Mouse (Mus musculus) neural tube, embryonic 13.5 days (tissue): ENCODE measurements around the gene Tnrc6c. TPM values are rescaled to one million over a fixed set of nuclear protein-coding genes. Genes with fewer than 3 reads are reported as not detected.

ENCODE experiments used
- ATAC-seq: fragments of 200-750 bp; cut with Nextera tagmentation; 2 replicates; pipeline ENCODE4 v1.8.0; 2017; ENCODE audit warnings: low read depth, mild to moderate bottlenecking, moderate TSS enrichment, moderate library complexity
- H3K27ac ChIP-seq: fragments of 300-500 bp; sonication (generic); replicated peaks from 2 replicates; pipeline ENCODE4 v1.5.1; 2015; ENCODE audit warnings: moderate library complexity, mild to moderate bottlenecking, inconsistent platforms
- H3K27me3 ChIP-seq: fragments of 300-500 bp; sonication (generic); 2 replicates; pipeline ENCODE4 v1.6.1; 2015; ENCODE audit warnings: mild to moderate bottlenecking, inconsistent platforms
- H3K36me3 ChIP-seq: fragments of 300-500 bp; sonication (generic); 2 replicates; pipeline ENCODE4 v1.6.1; 2015; ENCODE audit warnings: mild to moderate bottlenecking, inconsistent platforms
- H3K4me1 ChIP-seq: fragments of 300-500 bp; sonication (generic); replicated peaks from 2 replicates; pipeline ENCODE4 v1.6.1; 2015; ENCODE audit warnings: inconsistent platforms
- H3K4me2 ChIP-seq: fragments of 300-500 bp; sonication (generic); 2 replicates; pipeline ENCODE4 v1.6.1; 2015; ENCODE audit warnings: inconsistent platforms, mild to moderate bottlenecking, moderate library complexity
- H3K4me3 ChIP-seq: fragments of 300-500 bp; sonication (generic); 2 replicates; pipeline ENCODE4 v1.5.1; 2015; ENCODE audit warnings: mild to moderate bottlenecking, inconsistent platforms
- H3K9ac ChIP-seq: fragments of 300-500 bp; sonication (generic); 2 replicates; pipeline ENCODE4 v1.6.1; 2015; ENCODE audit warnings: moderate library complexity, mild to moderate bottlenecking, inconsistent platforms
- H3K9me3 ChIP-seq: fragments of 300-500 bp; sonication (generic); 2 replicates; pipeline ENCODE4 v1.6.1; 2016; ENCODE audit warnings: inconsistent platforms
- WGBS: fragments of 180-500 bp; shearing (Covaris S2); methylation state at CpG from one replicate; pipeline ENCODE4 v1.1.7; 2015; 5-methylcytosine and 5-hydroxymethylcytosine counted together
- polyA plus RNA-seq: library from polyadenylated mRNA; unstranded; fragments of >200 nt; fragmentation: Nextera tagmentation; extraction: Ambion mirVana; gene quantifications from 2 replicates; pipeline ENCODE4 v1.2.1, GENCODE M21; 2015

The Tnrc6c gene
- polyA plus RNA-seq, 1 experiment from 2014 or later = 26.5 TPM

DNA sequence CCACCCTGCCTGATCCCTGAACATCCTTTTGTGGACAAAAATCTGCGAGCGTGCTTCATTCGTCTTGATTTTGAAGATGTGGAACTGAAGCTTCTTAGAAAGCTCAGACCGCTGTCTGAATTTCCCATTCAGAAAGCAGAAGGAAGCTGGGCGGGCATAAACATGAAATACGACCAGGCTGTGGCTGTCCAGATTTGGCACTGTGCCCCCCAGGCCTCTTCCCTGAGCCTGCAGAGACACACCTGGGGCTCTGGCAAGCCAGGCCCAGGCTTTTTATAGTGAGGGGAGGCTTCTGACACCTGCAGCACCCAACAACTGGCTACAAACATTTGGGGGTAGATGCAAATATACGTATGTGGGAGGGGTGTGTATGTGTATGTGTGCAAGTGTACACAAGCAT is 35.3 kb upstream of the Tnrc6c start:
- ATAC-seq = no peak

DNA sequence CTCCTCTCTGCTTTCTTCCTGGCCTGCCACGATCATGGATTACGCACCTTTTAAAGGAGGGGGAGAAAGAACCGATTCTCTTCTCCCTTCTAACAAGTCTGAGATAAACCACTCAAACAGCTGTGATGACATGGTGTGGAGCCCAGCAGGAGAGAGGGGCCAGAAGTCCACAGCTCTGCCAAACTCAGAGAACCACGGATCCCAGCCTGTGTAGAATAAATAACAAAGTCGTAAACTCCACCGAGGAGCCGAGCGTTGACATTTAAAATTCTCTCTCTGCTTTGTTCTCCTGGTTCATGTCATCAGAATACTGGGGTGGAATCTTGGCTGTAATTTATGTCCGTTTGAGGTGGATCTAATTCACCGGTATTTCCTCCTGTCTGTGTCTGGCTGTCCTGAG is 34.5 kb upstream of the Tnrc6c start:
- Histone ChIP-seq H3K36me3 (no peaks in the 10 kb centered on the region), H3K27me3 (peaks cover 21% of the 10 kb centered on the region; the same call in 1 of the 2 replicates), H3K4me3 (no peak overlapping the region), H3K4me2 (peak overlapping the region; percentile 26; the same call in 1 of the 2 replicates), H3K4me1 (peaks cover 43% of the 10 kb centered on the region), H3K27ac (peak overlapping the region; percentile 88), H3K9me3 (no peaks in the 10 kb centered on the region), H3K9ac (peak overlapping the region; percentile 17; the same call in 1 of the 2 replicates)
- ATAC-seq = no peak
- WGBS = 32% methylated on average over 10 of the region's 10 CpGs

More for the DNA sequence above, 35.3 kb upstream of the Tnrc6c start:
- 33% methylated on average over 7 of the region's 7 CpGs for WGBS
- Histone ChIP-seq H3K27ac (peak overlapping the region; percentile 88), H3K36me3 (no peaks in the 10 kb centered on the region), H3K9me3 (no peaks in the 10 kb centered on the region), H3K4me3 (no peak overlapping the region), H3K27me3 (peaks cover 26% of the 10 kb centered on the region; the same call in 1 of the 2 replicates), H3K9ac (peak overlapping the region; percentile 41; the same call in 1 of the 2 replicates), H3K4me1 (peaks cover 47% of the 10 kb centered on the region), H3K4me2 (peak overlapping the region; percentile 43)

DNA sequence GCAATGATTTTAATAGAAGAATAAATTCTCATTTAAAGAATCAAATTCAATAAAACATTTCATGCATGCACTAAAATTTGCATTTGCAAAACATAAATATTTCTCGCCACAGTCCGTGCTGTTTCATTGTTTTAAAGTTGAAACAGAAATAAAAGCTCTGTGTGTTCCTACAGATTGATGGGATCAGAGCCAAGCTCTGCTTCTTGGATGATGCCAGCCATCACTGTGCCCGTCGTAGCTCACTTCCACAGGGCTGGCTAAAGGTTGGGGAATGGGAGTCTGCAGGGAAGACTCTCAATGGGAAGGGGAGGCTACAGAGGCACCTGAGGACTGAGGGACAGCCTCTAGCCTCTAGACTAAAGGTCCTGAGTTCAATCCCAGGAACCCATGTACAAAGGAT is 28.9 kb upstream of the Tnrc6c start:
- Histone ChIP-seq H3K4me2 (no peak overlapping the region), H3K9ac (no peak overlapping the region), H3K27ac (no peak overlapping the region), H3K4me3 (no peak overlapping the region), H3K4me1 (peaks cover 35% of the 10 kb centered on the region), H3K9me3 (no peaks in the 10 kb centered on the region), H3K27me3 (no peaks in the 10 kb centered on the region; the same call in 1 of the 2 replicates), H3K36me3 (no peaks in the 10 kb centered on the region)
- WGBS = 53% methylated on average over 4 of the region's 4 CpGs
- ATAC-seq = no peak

DNA sequence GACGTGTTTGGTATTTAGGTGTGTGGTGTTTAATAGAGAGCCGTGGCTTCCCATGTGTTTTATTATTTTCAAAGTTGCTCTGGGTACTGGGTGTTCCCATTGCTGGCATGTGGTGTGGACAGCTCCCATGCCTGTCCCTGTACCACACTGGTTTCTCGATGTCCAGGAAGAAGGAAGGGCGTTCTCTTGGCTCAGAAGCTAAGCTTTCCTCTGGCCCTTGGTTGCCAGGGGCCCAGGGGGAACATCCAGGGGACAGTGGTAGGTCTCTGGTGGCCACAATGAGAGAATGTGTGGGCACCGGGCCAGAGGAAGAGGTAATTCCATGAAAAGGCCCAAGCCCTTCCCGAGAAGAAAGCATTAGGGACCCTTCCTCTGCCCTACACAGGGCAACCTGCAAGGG is 27.5 kb upstream of the Tnrc6c start:
- 0 out of 2 replicates have a peak, but pooled peaks have one; percentile 12 for ATAC-seq
- H3K27ac ChIP-seq = peak overlapping the region; percentile 94
- H3K36me3 ChIP-seq = no peaks in the 10 kb centered on the region
- H3K4me1 ChIP-seq = peaks cover 35% of the 10 kb centered on the region
- H3K9me3 ChIP-seq = no peaks in the 10 kb centered on the region
- H3K4me2 ChIP-seq = no peak overlapping the region
- H3K4me3 ChIP-seq = no peak overlapping the region
- peak overlapping the region; percentile 62 for H3K9ac ChIP-seq
- no peaks in the 10 kb centered on the region; the same call in 1 of the 2 replicates for H3K27me3 ChIP-seq
- 57% methylated on average over 6 of the region's 6 CpGs for WGBS

DNA sequence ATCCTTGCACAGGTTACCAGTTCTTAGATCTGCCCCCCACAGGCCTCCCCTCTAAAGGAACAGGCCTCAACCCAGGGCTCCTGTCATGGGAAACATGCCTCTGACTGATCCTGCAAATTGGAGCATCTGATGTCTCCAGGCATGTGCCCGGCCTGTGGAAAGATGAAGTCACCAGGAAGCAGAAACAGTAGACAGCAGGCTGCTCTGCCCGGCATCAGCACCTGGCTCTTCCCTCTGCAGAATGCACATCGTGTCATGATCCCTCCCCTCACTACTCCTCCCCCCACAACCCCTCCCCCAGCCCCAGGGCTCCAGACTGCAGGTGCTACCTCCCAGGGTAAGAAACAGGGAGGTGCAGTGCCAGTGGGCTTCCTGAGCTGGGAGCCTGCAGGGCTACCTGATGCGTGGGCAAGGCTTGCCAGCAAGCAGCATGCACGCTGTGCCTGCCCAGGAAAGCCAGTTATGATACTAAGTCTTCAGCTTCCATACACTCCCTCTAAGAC is 27.0 kb upstream of the Tnrc6c start:
- no peaks in the 10 kb centered on the region for H3K36me3 ChIP-seq
- peak; percentile 52 for ATAC-seq
- H3K4me2 ChIP-seq = peak overlapping the region; percentile 37; the same call in 1 of the 2 replicates
- 18% methylated on average over 5 of the region's 5 CpGs for WGBS
- no peaks in the 10 kb centered on the region; the same call in 1 of the 2 replicates for H3K27me3 ChIP-seq
- H3K4me3 ChIP-seq = no peak overlapping the region
- H3K9ac ChIP-seq = peak overlapping the region; percentile 62
- peaks cover 35% of the 10 kb centered on the region for H3K4me1 ChIP-seq
- peak overlapping the region; percentile 94 for H3K27ac ChIP-seq
- H3K9me3 ChIP-seq = no peaks in the 10 kb centered on the region

DNA sequence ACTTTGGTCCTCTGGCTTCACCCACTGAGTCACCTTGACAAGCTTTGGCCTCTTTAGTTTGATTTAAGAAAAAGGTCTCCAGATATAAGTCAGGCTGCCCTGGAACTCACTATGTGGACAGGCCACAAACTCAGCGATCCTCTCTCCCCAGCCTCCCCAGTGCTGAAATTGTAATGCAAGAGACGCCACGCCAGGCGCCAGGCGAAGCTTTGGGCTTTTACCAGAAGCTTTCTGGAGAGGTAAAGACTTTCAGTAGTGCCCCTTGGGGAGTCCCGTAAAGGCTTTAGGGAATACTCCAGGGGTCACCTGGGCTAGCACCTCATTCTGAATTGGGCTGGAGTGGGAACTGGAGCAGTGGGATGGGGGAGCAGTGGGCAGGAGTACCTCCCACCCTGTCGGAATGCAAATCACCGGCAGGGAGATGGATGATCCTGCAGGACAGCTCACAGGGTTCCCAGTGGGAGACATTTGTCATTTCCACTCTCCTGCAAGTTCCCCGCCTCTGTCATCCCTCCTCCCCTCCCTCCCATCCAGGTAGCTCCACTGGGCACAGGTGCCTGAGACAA is 26.3 kb upstream of the Tnrc6c start:
- peak overlapping the region; percentile 9; the same call in 1 of the 2 replicates for H3K4me3 ChIP-seq
- H3K9me3 ChIP-seq = no peaks in the 10 kb centered on the region
- no peaks in the 10 kb centered on the region for H3K36me3 ChIP-seq
- peak overlapping the region; percentile 94 for H3K27ac ChIP-seq
- H3K9ac ChIP-seq = peak overlapping the region; percentile 62
- ATAC-seq = peak; percentile 76; the same call in 1 of the 2 replicates
- WGBS = 7% methylated on average over 9 of the region's 9 CpGs
- H3K4me2 ChIP-seq = peak overlapping the region; percentile 37
- no peaks in the 10 kb centered on the region; the same call in 1 of the 2 replicates for H3K27me3 ChIP-seq
- peaks cover 35% of the 10 kb centered on the region for H3K4me1 ChIP-seq

DNA sequence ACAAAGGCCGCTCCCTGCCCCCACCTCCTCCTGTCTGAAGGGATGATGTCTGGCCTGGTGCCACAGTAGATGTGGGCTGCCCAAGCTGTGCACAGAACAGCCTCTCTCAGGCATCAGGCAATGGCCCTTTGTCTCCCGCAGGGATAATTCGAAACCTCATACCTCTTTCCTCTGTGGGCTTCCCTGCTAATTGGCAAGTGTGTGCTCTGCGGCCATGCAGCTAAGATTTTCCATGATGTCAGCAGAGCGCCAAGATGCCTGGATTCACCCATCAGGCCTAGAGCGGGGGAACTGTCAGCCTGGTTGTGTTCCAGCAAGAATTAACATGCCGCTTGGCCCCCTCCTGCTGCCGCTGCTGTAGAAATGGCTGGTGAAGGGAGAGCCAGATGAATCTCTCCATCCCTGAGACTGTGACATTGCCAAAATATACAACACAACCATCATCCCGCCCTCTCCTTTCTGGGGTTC is 25.7 kb upstream of the Tnrc6c start:
- WGBS = 5% methylated on average over 9 of the region's 9 CpGs
- Histone ChIP-seq H3K27ac (peak overlapping the region; percentile 94), H3K4me1 (peaks cover 39% of the 10 kb centered on the region), H3K9me3 (no peaks in the 10 kb centered on the region), H3K9ac (peak overlapping the region; percentile 62), H3K4me3 (peak overlapping the region; percentile 9; the same call in 1 of the 2 replicates), H3K27me3 (no peaks in the 10 kb centered on the region; the same call in 1 of the 2 replicates), H3K36me3 (no peaks in the 10 kb centered on the region), H3K4me2 (peak overlapping the region; percentile 37)
- peak; percentile 82 for ATAC-seq

DNA sequence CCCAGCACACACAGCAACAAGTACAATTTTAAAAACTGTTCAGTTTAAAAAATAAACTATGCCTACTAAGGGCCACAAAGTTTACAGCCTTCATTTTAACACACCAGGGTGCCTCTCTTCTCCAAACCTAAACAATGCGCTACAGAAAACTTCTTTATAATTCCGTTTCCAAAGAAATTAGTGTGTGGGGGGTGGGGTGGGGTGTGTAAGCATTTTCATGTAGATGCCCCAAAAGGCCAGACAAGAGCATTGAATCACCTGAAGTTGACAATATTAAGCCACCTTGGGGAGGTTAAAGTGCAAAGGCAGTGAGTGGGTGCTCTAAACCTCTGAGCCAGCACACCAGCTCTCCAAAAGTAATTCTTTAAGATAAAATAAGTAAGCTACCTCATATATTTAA is 24.2 kb upstream of the Tnrc6c start:
- Histone ChIP-seq H3K4me1 (peaks cover 40% of the 10 kb centered on the region), H3K4me3 (no peak overlapping the region), H3K27me3 (0 out of 2 replicates have a peak, but pooled peaks cover 2% of the 10 kb centered on the region), H3K4me2 (no peak overlapping the region), H3K9ac (no peak overlapping the region), H3K27ac (no peak overlapping the region), H3K9me3 (no peaks in the 10 kb centered on the region), H3K36me3 (no peaks in the 10 kb centered on the region)
- no peak for ATAC-seq
- WGBS = 56% methylated on average over 2 of the region's 2 CpGs

DNA sequence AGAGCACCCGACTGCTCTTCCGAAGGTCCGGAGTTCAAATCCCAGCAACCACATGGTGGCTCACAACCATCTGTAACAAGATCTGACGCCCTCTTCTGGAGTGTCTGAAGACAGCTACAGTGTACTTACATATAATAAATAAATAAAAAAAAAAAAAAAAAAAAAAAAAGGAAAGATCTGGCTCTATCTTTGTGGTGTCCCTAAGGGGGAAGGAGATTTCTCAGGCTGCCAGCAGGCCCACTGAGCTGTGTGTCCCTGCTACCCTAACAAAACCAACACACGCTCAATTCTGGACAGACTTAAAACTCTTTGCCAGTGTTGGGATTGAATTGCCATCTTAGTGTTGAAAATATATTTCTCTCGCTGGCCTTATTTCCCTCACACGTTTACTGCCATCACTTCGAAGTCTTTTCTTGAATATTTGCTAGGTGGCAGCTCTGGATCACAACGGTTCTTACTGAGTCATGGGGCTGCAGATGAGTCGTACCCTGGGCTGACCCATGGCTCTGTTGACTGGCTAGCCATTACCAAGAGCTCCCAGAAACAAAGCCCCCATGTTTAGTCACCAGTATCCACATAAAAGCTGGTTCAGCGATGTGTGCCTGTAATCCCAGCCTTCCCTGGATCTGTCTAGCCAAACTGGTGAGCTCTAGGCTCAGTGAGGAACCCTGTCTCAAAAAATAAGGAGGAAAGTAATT is 23.1 kb upstream of the Tnrc6c start:
- Histone ChIP-seq H3K27me3 (0 out of 2 replicates have a peak, but pooled peaks cover 2% of the 10 kb centered on the region), H3K9ac (no peak overlapping the region), H3K4me1 (peaks cover 37% of the 10 kb centered on the region), H3K27ac (no peak overlapping the region), H3K4me2 (no peak overlapping the region), H3K36me3 (no peaks in the 10 kb centered on the region), H3K4me3 (no peak overlapping the region), H3K9me3 (no peaks in the 10 kb centered on the region)
- WGBS = 93% methylated on average over 10 of the region's 11 CpGs
- no peak for ATAC-seq

DNA sequence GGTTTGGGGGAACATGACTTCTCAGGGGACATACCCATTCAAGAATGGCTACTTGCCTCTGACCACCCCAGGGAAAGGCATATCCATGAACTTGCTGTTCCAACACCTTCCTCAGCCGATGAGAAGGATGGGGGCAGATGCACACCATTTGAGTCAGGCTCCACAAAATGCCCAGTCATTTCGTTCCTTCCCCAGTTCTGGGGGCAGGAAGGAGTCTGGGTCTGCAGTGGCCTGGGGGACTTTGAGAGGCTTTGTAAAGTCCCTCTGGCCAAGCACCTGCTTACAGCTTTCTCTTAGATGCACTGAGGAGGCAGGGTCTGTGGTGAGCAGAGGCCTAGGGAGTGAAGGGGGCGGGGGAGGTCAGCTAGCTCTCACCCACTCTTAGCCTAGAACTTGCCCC is 20.8 kb upstream of the Tnrc6c start:
- no peak overlapping the region for H3K4me2 ChIP-seq
- H3K9ac ChIP-seq = no peak overlapping the region
- H3K4me1 ChIP-seq = peaks cover 29% of the 10 kb centered on the region
- ATAC-seq = no peak
- H3K9me3 ChIP-seq = no peaks in the 10 kb centered on the region
- 0 out of 2 replicates have a peak, but pooled peaks cover 2% of the 10 kb centered on the region for H3K27me3 ChIP-seq
- no peaks in the 10 kb centered on the region for H3K36me3 ChIP-seq
- no peak overlapping the region for H3K4me3 ChIP-seq
- no peak overlapping the region for H3K27ac ChIP-seq
- 90% methylated on average over 3 of the region's 3 CpGs for WGBS

DNA sequence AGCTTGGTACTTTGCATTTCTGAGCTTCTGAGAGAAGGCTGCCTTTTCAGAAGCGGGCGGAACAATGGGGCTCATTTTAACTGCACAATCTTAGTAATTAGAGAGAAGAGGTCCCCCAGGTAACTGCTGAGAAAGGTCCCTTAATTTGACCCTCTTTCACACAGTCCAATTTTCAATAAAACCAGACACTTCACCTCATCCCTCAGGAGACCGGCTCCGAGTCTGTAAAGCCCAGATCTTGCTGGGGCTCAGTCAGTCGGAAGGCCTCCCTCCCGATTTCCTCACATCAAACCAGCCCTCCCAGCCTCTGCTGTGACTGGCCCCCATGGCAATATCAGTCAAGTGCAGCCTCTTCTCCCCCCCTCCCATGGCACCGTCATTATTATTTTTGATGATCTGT is 15.7 kb upstream of the Tnrc6c start:
- no peaks in the 10 kb centered on the region for H3K9me3 ChIP-seq
- no peak for ATAC-seq
- H3K4me1 ChIP-seq = peaks cover 30% of the 10 kb centered on the region
- no peak overlapping the region for H3K4me2 ChIP-seq
- H3K27me3 ChIP-seq = 0 out of 2 replicates have a peak, but pooled peaks cover 2% of the 10 kb centered on the region
- no peaks in the 10 kb centered on the region for H3K36me3 ChIP-seq
- 25% methylated on average over 7 of the region's 7 CpGs for WGBS
- H3K9ac ChIP-seq = 0 out of 2 replicates have a peak overlapping the region, but pooled peaks have one; percentile 5
- H3K27ac ChIP-seq = peak overlapping the region; percentile 52
- H3K4me3 ChIP-seq = no peak overlapping the region

DNA sequence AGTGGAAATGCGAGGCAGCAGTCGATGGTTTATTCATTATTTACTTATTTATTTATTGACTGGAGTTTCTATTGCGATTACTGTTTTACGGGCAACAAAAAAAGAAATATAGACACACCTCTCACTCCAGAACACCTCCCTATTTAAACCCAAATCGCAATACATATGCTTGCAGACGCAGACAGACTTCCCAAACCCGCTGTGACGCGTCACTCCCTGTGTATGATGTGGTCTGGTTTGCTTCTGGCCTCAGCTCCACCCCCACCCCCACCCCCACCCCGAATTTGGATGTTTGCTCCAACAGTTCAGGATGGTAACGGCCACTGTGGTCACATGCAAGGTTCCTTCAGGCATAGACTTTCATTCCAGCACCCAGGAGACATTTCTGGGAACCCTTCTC is 15.3 kb upstream of the Tnrc6c start:
- H3K9ac ChIP-seq = no peak overlapping the region
- WGBS = 59% methylated on average over 11 of the region's 11 CpGs
- no peak for ATAC-seq

More for the DNA sequence above, 15.3 kb upstream of the Tnrc6c start:
- no peaks in the 10 kb centered on the region for H3K36me3 ChIP-seq
- H3K4me3 ChIP-seq = no peak overlapping the region
- peaks cover 34% of the 10 kb centered on the region for H3K4me1 ChIP-seq
- H3K4me2 ChIP-seq = no peak overlapping the region
- H3K27me3 ChIP-seq = 0 out of 2 replicates have a peak, but pooled peaks cover 2% of the 10 kb centered on the region
- peak overlapping the region; percentile 52; the same call in 1 of the 2 replicates for H3K27ac ChIP-seq
- no peaks in the 10 kb centered on the region for H3K9me3 ChIP-seq
